Mouse (Mus musculus) NIH3T3 (cell line): Measurements from ENCODE around the gene Atp8a1.

ENCODE experiments used
- DNase-seq: peaks from one replicate; pipeline ENCODE4 v3.0.0-alpha.2; 2012; ENCODE audit warnings: low read depth

Gene Atp8a1

GRCm38 (mm10) chr5:67847253-67848165 is at the start of gene Atp8a1:
TSS of gene Atp8a1 (minus strand) at chr5:67847434.
- DNase-seq, result no peak

DNA sequence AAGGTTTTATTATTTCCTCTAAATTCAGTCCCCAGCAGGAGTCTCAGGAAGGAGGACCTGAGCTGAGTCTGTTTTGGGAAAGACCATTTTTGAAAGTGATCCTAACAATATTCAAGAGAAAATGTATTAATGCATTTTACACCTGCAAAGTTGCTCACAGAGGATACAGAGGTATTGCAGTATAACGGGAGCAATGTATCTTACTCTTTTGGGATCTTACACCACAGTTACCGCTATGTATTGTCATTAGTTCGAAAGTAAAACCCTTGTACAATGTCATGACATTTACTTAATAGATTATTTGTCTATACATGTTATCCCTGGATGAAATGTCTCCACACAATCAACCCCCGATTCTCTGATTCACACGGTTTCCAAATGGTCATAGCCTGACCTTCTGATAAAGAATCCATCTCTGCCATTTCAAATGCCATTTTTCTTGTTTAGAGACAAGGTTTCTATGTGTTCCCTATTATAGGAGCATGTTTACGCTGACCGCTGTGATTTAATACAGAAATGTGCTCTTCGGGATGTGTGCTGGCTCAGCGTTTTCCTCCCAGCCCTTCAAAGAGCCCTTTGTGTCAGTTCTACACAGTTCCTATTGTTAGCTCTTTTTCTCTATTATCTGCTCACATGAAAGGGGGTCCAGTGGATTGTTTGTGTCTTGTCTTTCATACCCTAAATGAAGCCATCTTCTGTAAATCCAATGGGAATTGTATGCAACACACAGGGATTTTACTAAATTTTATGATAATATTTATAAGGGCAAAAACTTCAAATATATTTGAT is 37.4 kb upstream of the Atp8a1 start:
- no peak for DNase-seq

DNA sequence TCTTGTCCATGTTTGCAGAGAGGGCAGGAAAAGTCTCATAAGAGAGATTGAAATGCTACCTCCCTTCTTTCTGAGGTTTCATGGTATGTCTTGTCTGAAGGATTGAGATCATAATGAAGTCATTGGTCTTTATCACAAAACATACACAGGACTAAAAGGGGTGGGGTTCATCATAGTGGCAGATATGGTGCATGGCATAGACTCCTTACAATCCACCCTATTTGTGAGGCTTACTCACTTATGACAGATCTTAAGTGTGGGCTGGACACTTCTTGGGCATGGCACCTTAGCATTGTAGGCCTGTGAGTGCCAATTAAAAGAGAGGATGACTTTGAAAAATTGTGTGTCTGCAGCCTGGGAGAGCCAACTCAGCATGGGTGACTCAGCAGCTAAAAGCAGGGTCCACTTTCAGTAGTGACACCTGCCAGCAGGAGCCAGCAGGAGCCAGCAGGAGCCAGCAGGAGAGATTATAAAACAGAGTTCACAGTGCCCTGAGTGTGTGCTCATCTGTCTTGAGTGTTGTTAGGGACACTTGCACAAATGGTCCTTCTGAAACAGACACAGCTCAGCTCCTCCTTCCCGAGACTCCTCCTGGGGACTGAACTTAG is 36.4 kb upstream of the Atp8a1 start:
- no peak for DNase-seq

DNA sequence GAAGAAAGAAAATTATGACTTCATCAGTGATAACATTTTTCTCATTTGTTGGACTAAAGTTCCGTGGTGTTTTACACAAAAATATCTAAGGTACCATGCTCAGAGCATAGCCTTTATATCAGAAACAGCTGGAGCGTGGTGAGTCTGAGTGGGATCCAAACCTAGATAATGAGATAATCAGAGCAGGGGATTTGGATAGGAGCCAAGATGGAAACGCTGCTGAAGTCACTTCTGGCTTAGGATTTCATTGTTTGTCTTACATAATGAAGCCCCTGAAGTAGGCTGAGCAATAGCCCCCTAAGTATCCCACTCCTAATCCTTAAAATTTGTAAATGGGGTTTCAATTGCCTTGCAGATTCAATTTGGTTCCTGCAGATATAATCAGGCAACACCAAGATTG is 24.2 kb upstream of the Atp8a1 start:
- no peak for DNase-seq

DNA sequence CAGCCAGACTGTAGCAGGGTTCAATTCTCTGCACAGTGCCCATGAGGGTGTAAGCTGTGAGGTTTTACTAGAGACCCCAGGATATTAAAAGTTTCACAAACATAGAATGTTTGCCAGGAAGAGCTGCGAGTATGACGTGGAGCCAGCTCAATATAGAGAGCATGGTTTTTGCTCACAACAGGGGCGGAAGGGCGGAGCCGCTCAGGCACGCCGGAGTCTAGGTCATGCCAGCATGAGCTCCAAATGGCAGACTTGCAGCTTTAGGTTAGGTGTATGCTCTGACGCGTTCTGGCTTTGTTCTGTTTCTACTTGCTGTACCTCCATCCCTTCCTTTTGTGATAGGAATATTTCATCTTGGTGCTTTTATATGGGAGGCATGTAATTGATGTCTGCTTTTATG is 19.0 kb upstream of the Atp8a1 start:
- DNase-seq, result no peak

GRCm38 (mm10) chr5:67865670-67866069 is 18.4 kb upstream of the Atp8a1 start:
- DNase-seq, result no peak

DNA sequence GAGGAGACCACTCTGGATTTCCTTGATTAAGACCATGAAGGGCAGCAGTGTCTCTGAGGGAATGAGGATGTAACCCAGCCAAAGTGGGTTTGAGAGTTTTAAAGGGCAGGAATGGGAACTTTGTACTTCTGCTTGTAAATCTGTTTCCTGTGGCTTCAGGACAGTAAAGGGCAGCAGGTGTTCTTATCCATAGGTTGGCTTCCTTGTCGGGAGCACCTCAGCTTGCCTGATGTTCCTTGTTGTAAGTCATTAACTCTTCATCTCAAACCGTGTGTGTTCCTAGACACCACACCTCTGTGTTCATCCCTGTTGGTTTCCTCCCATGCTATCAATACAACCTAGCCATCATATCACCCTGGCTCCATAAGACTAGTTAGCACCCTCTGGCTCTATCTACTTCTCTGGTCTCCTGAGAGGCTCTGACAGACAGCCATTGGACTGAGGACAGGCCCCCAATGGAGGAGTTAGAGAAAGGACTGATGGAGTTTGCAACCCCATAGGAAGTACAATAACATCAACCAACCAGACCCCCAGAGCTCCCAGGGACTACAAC is 17.4 kb upstream of the Atp8a1 start:
- no peak for DNase-seq

- no peak for DNase-seq
Measured at GRCm38 (mm10) chr5:67863950-67864391, 16.7 kb upstream of the Atp8a1 start.

DNA sequence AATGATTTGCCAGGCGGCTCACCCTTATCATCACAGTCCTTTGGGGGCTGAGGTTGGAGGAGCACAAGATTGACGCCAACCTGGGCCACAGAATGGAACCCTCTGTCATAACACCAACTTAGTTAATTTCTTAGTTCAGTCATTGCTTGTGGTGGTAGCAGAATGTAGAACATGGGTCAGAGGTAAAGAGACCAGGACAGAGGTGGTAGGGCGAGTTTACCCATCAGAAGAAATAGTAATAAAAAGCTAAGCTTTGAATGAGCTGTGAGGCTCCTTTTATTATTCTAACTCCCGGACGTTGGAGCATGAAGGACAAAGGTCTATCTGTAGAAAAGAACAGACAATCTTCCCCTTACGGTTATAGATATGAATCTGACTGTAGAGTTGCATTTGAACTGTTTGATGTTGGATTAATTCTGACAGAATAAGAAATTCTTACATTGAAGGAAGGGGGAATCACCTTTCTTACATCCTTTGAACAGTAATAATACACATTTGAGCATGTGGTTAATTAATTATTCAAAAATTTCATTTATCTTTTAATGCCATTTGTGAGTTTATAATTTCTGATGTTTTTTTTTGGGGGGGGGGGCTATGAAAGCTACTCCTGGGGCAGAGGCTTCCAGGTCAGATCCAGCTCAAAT is 7.9 kb upstream of the Atp8a1 start:
- no peak for DNase-seq

DNA sequence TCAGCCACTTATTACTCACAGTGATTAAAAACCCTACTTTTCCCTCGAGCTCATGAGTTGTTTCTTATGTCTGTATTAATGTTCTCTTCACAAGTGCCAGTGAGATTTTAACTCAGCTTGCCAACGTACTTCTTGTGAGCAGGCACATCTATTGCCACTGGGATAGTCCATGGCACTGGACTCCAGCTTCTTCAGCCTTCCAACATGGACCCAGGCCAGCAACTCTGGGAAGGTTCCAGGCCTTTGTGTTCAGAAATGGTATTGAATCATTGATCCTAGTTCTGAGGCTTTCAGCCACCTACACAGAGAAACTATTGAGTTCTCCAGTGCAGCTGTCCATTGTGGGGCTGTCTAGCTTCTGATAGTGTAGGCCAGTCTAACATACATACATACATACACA is 5.6 kb upstream of the Atp8a1 start:
- DNase-seq, result no peak

- DNase-seq, result no peak
Measured at GRCm38 (mm10) chr5:67849411-67849810, 2.2 kb upstream of the Atp8a1 start.

- no peak for DNase-seq
Measured at GRCm38 (mm10) chr5:67848511-67849014, 1.3 kb upstream of the Atp8a1 start.

DNA sequence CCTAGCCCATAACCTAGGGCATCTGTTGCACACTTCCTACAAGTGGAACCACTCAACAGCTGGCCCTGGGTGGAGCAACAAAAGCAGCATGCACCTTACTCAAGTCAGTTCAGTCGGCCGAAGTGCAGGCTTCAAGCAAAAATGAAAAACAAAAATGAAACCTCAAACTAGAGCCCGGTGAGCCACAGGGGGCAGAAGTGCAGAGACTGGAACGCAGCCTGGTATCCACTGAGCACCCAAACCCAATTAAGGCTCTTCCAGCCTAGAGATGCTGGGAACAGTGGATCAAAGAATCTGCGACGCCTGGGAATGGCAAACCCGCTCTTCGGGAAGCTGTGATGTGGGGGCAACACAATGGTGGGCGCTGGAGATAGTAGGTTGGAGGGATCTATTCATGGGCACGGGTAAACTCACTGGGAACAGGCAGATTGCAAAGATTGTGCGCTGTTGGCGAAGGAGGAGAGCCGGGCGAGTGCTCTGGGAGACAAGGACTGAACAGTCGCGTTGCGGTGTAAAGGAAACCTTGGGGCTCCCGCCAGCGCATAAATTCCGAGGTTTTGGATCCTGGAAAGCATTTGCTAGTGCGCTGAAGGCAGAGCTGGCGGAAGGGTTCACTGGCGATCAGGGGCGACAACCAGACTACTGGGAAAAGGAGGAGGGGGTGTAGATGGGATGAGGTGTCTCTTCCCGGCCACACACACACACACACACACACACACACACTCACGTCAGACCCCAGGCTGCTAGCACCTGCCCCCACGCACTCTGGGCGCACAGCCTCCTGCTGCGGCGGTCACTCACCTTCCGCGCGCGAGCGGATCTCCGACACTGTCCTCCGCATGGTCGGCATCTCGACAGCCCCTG is 641 bp downstream of the Atp8a1 start:
- no peak for DNase-seq

GRCm38 (mm10) chr5:67845190-67845691 is 2.0 kb downstream of the Atp8a1 start:
- no peak for DNase-seq

GRCm38 (mm10) chr5:67844070-67844469 is 3.2 kb downstream of the Atp8a1 start:
- DNase-seq, result no peak

GRCm38 (mm10) chr5:67842306-67842705 is 4.9 kb downstream of the Atp8a1 start:
- no peak for DNase-seq

DNA sequence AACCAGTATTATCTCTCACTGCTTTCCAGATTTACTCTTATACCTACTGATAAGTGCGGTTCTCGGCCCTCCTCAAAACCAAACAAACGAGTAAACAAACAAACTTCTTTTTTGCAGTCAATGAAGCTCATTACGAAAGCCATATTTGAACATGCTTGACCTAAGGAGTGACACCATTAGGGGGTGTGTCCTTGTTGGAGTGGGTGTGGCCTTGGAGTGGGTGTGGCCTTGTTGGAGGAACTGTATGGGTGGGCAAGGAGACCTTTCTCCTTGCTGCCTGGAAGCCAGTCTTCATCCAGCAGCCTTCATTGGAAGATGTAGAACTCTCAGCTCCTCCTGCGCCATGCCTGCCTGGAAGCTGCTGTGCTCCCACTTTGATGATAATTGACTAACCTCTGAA is 13.4 kb downstream of the Atp8a1 start:
- no peak for DNase-seq

DNA sequence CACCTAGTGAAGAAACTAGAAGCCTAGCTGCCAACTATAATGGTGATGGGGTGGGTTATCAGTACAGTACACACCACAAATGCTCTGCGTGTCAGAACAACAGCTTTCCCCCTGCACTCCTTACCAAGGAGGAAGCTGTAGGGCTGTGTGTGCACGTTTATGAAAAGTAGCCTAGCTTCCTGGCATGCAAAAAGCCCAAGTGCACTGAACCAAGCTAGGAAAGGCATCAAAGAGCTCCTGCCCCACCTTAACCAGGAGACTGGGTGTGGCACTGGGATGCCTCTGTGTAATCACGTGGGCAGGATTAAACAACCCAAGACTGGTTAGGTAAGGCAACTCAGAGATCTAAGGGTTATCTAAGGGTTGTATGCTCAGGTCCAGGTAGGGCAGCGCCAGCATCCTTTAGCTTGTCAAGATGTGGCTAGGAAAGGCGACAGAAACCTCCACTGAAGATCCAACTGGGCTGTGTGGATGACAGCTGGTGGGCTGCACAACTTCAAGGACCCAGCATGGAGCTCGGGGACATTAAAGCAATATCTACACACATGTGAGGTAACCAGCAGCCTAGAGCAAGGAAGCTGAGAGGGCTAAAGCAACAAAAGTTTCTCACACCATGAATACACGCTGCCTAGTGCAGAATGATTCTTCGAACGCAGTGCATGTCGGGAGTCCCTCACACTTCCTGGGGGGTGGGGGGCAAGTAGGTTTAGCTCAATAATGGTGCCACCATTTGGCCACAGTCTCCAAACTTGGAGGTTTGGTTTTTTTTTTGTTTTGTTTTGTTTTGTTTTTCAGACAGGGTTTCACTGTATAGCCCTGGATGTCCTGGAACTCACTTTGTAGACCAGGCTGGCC is 15.7 kb downstream of the Atp8a1 start:
- no peak for DNase-seq

- no peak for DNase-seq
Measured at GRCm38 (mm10) chr5:67828356-67828755, 18.9 kb downstream of the Atp8a1 start.
